Mouse (Mus musculus): Measurements from ENCODE around the gene Lin28a. TPM values are rescaled to one million over a fixed set of nuclear protein-coding genes. Genes with fewer than 3 reads are reported as not detected.

The Lin28a gene
- polyA plus RNA-seq, 1 experiment from 2014 or later = not detected

Other genes with a start within 250 kb of the Lin28a start
- 37.3 and 38.5 TPM in 2 replicates for gene Rps6ka1, start 131.0 kb downstream of the Lin28a start, polyA plus RNA-seq (2015; fragmentation: Nextera tagmentation; extraction: Ambion mirVana)
- gene Hmgn2, start 50.2 kb downstream of the Lin28a start, polyA plus RNA-seq (2015; fragmentation: Nextera tagmentation; extraction: Ambion mirVana) = 1,934 and 1,961 TPM in 2 replicates
- 44.2 and 44.5 TPM in 2 replicates for gene Dhdds, start 17.9 kb downstream of the Lin28a start, polyA plus RNA-seq (2015; fragmentation: Nextera tagmentation; extraction: Ambion mirVana)
- gene Zfp683, start 35.0 kb upstream of the Lin28a start, polyA plus RNA-seq (2015; fragmentation: Nextera tagmentation; extraction: Ambion mirVana) = not detected in 2 replicates
- gene Crybg2, start 42.0 kb upstream of the Lin28a start, polyA plus RNA-seq (2015; fragmentation: Nextera tagmentation; extraction: Ambion mirVana) = 12.4 and 16.7 TPM in 2 replicates
- gene Cd52, start 76.2 kb upstream of the Lin28a start, polyA plus RNA-seq (2015; fragmentation: Nextera tagmentation; extraction: Ambion mirVana) = 17.1 and 17.9 TPM in 2 replicates
- 16.9 and 23.7 TPM in 2 replicates for gene Ubxn11, start 83.7 kb upstream of the Lin28a start, polyA plus RNA-seq (2015; fragmentation: Nextera tagmentation; extraction: Ambion mirVana)
- 470 and 490 TPM in 2 replicates for gene Sh3bgrl3, start 109.9 kb upstream of the Lin28a start, polyA plus RNA-seq (2015; fragmentation: Nextera tagmentation; extraction: Ambion mirVana)
- gene Cep85, start 168.3 kb upstream of the Lin28a start, polyA plus RNA-seq (2015; fragmentation: Nextera tagmentation; extraction: Ambion mirVana) = 37.4 and 41.8 TPM in 2 replicates
- gene Gm7534, start 184.2 kb upstream of the Lin28a start, polyA plus RNA-seq (2015; fragmentation: Nextera tagmentation; extraction: Ambion mirVana) = 0.07 and 0.20 TPM in 2 replicates
- gene Catsper4, start 208.5 kb upstream of the Lin28a start, polyA plus RNA-seq (2015; fragmentation: Nextera tagmentation; extraction: Ambion mirVana) = 0.19 TPM in 1 of 2 replicates, not detected in the other
- gene Cnksr1, start 219.6 kb upstream of the Lin28a start, polyA plus RNA-seq (2015; fragmentation: Nextera tagmentation; extraction: Ambion mirVana) = 6.1 and 6.7 TPM in 2 replicates
- 0.30 and 0.33 TPM in 2 replicates for gene E130218I03Rik, start 224.8 kb upstream of the Lin28a start, polyA plus RNA-seq (2015; fragmentation: Nextera tagmentation; extraction: Ambion mirVana)
- 16.8 and 17.2 TPM in 2 replicates for gene Zfp593, start 226.8 kb upstream of the Lin28a start, polyA plus RNA-seq (2015; fragmentation: Nextera tagmentation; extraction: Ambion mirVana)
- not detected in 2 replicates for gene Gm30191, start 228.1 kb upstream of the Lin28a start, polyA plus RNA-seq (2015; fragmentation: Nextera tagmentation; extraction: Ambion mirVana)
- 6.7 and 6.8 TPM in 2 replicates for gene Grrp1, start 235.3 kb upstream of the Lin28a start, polyA plus RNA-seq (2015; fragmentation: Nextera tagmentation; extraction: Ambion mirVana)

All from embryonic facial prominence, embryonic 15.5 days (tissue).